Mouse (Mus musculus): ENCODE data around the gene Lsr. TPM values are rescaled to one million over a fixed set of nuclear protein-coding genes. Genes with fewer than 3 reads are reported as not detected.

The Lsr gene
- polyA plus RNA-seq, 1 experiment from 2014 or later = 10.2 TPM

- H3K9me3 ChIP-seq (ENCODE audit: control insufficient read depth, low read length) = no peaks in the 10 kb centered on the region
- H3K27ac ChIP-seq (ENCODE audit: low read depth, low read length) = peak overlapping the region; percentile 98
- peak overlapping the region; percentile 65 for H3K4me2 ChIP-seq (ENCODE audit: low read depth, low read length)
- H3K36me3 ChIP-seq (ENCODE audit: control insufficient read depth, insufficient read depth, low read length) = peaks cover 15% of the 10 kb centered on the region
- peak overlapping the region; percentile 82 for H3K4me3 ChIP-seq (ENCODE audit: low read depth, low read length)
- WGBS = under 1% methylated on average over 43 of the region's 43 CpGs
- peaks cover 13% of the 10 kb centered on the region for H3K4me1 ChIP-seq (ENCODE audit: control insufficient read depth, insufficient read depth, low read length)
- peak overlapping the region; percentile 99 for H3K9ac ChIP-seq (replicated peaks; ENCODE audit: low read depth, low read length)
- H3K27me3 ChIP-seq (ENCODE audit: control insufficient read depth, insufficient read depth, low read length) = no peaks in the 10 kb centered on the region
- peak; percentile 61 for ATAC-seq (ENCODE audit: low read depth)
Observed at GRCm38 (mm10) chr7:30957367-30957783, 15.9 kb downstream of the Lsr start.

- 1% methylated on average over 36 of the region's 82 CpGs for WGBS
- Histone ChIP-seq H3K4me3 (ENCODE audit: low read depth, low read length) (peak within 1 kb of the TSS; percentile 82), H3K27ac (ENCODE audit: low read depth, low read length) (peak within 1 kb of the TSS; percentile 98), H3K9me3 (ENCODE audit: control insufficient read depth, low read length) (no peaks in the 10 kb centered on the region), H3K4me1 (ENCODE audit: control insufficient read depth, insufficient read depth, low read length) (peaks cover 13% of the 10 kb centered on the region), H3K36me3 (ENCODE audit: control insufficient read depth, insufficient read depth, low read length) (peaks cover 20% of the 10 kb centered on the region), H3K4me2 (ENCODE audit: low read depth, low read length) (peak within 1 kb of the TSS; percentile 87), H3K9ac (replicated peaks; ENCODE audit: low read depth, low read length) (peak within 1 kb of the TSS; percentile 99), H3K27me3 (ENCODE audit: control insufficient read depth, insufficient read depth, low read length) (no peaks in the 10 kb centered on the region)
- peak; percentile 52 for ATAC-seq (ENCODE audit: low read depth)
Observed at GRCm38 (mm10) chr7:30956756-30957366, 16.4 kb downstream of the Lsr start, which contains the start of gene Usf2. TSS of gene Usf2 (minus strand) at chr7:30956803.

GRCm38 (mm10) chr7:30956357-30956751, 16.9 kb downstream of the Lsr start:
- peaks cover 13% of the 10 kb centered on the region for H3K4me1 ChIP-seq (ENCODE audit: control insufficient read depth, insufficient read depth, low read length)
- H3K4me2 ChIP-seq (ENCODE audit: low read depth, low read length) = peak overlapping the region; percentile 87
- H3K4me3 ChIP-seq (ENCODE audit: low read depth, low read length) = peak overlapping the region; percentile 82
- no peaks in the 10 kb centered on the region for H3K9me3 ChIP-seq (ENCODE audit: control insufficient read depth, low read length)
- H3K27ac ChIP-seq (ENCODE audit: low read depth, low read length) = peak overlapping the region; percentile 98
- H3K9ac ChIP-seq (replicated peaks; ENCODE audit: low read depth, low read length) = peak overlapping the region; percentile 99
- 0% methylated on average over 18 of the region's 49 CpGs for WGBS
- H3K27me3 ChIP-seq (ENCODE audit: control insufficient read depth, insufficient read depth, low read length) = no peaks in the 10 kb centered on the region
- H3K36me3 ChIP-seq (ENCODE audit: control insufficient read depth, insufficient read depth, low read length) = peaks cover 24% of the 10 kb centered on the region
- peak; percentile 48 for ATAC-seq (ENCODE audit: low read depth)

GRCm38 (mm10) chr7:30955584-30956356, 17.5 kb downstream of the Lsr start:
- WGBS = 1% methylated on average over 61 of the region's 64 CpGs
- peak overlapping the region; percentile 99 for H3K9ac ChIP-seq (replicated peaks; ENCODE audit: low read depth, low read length)

GRCm38 (mm10) chr7:30954971-30955520, 18.2 kb downstream of the Lsr start:
- Histone ChIP-seq H3K9me3 (ENCODE audit: control insufficient read depth, low read length) (no peaks in the 10 kb centered on the region), H3K36me3 (ENCODE audit: control insufficient read depth, insufficient read depth, low read length) (peaks cover 29% of the 10 kb centered on the region), H3K27ac (ENCODE audit: low read depth, low read length) (no peak overlapping the region), H3K9ac (replicated peaks; ENCODE audit: low read depth, low read length) (no peak overlapping the region), H3K4me2 (ENCODE audit: low read depth, low read length) (peak overlapping the region; percentile 87), H3K27me3 (ENCODE audit: control insufficient read depth, insufficient read depth, low read length) (no peaks in the 10 kb centered on the region), H3K4me1 (ENCODE audit: control insufficient read depth, insufficient read depth, low read length) (peaks cover 13% of the 10 kb centered on the region), H3K4me3 (ENCODE audit: low read depth, low read length) (peak overlapping the region; percentile 82)
- 69% methylated on average over 12 of the region's 12 CpGs for WGBS
- no peak for ATAC-seq (ENCODE audit: low read depth)

More at GRCm38 (mm10) chr7:30955584-30956356, 17.5 kb downstream of the Lsr start:
- Histone ChIP-seq H3K27ac (ENCODE audit: low read depth, low read length) (peak overlapping the region; percentile 98), H3K4me3 (ENCODE audit: low read depth, low read length) (peak overlapping the region; percentile 82), H3K4me1 (ENCODE audit: control insufficient read depth, insufficient read depth, low read length) (peaks cover 13% of the 10 kb centered on the region), H3K9me3 (ENCODE audit: control insufficient read depth, low read length) (no peaks in the 10 kb centered on the region), H3K27me3 (ENCODE audit: control insufficient read depth, insufficient read depth, low read length) (no peaks in the 10 kb centered on the region), H3K36me3 (ENCODE audit: control insufficient read depth, insufficient read depth, low read length) (peaks cover 24% of the 10 kb centered on the region), H3K4me2 (ENCODE audit: low read depth, low read length) (peak overlapping the region; percentile 87)
- peak; percentile 70 for ATAC-seq (ENCODE audit: low read depth)

DNA sequence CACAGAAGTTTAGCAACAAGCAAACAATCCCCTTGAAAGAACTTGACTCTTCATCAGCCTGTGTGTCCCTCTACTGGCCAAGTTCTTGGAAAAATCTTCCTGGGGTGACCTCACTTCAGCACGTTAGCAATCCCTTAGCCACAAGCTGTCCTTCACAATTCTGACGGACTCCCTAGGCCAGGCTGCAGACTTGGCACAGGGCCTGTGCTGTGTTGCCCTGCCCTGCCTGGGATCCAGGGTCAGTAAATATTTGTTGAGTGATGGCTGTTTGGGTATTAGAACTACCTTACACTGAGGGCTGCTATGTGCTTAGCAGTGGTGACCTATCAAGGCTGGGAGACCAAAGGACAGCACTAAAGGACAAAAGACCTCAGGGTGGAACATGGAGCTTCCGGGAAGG, 19.2 kb downstream of the Lsr start:
- Histone ChIP-seq H3K9me3 (ENCODE audit: control insufficient read depth, low read length) (no peaks in the 10 kb centered on the region), H3K9ac (replicated peaks; ENCODE audit: low read depth, low read length) (no peak overlapping the region), H3K4me3 (ENCODE audit: low read depth, low read length) (no peak overlapping the region), H3K27ac (ENCODE audit: low read depth, low read length) (no peak overlapping the region), H3K27me3 (ENCODE audit: control insufficient read depth, insufficient read depth, low read length) (no peaks in the 10 kb centered on the region), H3K36me3 (ENCODE audit: control insufficient read depth, insufficient read depth, low read length) (peaks cover 34% of the 10 kb centered on the region), H3K4me1 (ENCODE audit: control insufficient read depth, insufficient read depth, low read length) (peaks cover 13% of the 10 kb centered on the region), H3K4me2 (ENCODE audit: low read depth, low read length) (no peak overlapping the region)
- no peak for ATAC-seq (ENCODE audit: low read depth)
- WGBS = 84% methylated on average over 3 of the region's 3 CpGs

GRCm38 (mm10) chr7:30953459-30953858, 19.8 kb downstream of the Lsr start:
- no peak for ATAC-seq (ENCODE audit: low read depth)
- peaks cover 13% of the 10 kb centered on the region for H3K4me1 ChIP-seq (ENCODE audit: control insufficient read depth, insufficient read depth, low read length)
- WGBS = 90% methylated on average over 6 of the region's 6 CpGs
- H3K9ac ChIP-seq (replicated peaks; ENCODE audit: low read depth, low read length) = no peak overlapping the region
- no peaks in the 10 kb centered on the region for H3K27me3 ChIP-seq (ENCODE audit: control insufficient read depth, insufficient read depth, low read length)
- no peak overlapping the region for H3K4me2 ChIP-seq (ENCODE audit: low read depth, low read length)
- H3K27ac ChIP-seq (ENCODE audit: low read depth, low read length) = no peak overlapping the region
- no peaks in the 10 kb centered on the region for H3K9me3 ChIP-seq (ENCODE audit: control insufficient read depth, low read length)
- H3K4me3 ChIP-seq (ENCODE audit: low read depth, low read length) = no peak overlapping the region
- H3K36me3 ChIP-seq (ENCODE audit: control insufficient read depth, insufficient read depth, low read length) = peaks cover 37% of the 10 kb centered on the region

DNA sequence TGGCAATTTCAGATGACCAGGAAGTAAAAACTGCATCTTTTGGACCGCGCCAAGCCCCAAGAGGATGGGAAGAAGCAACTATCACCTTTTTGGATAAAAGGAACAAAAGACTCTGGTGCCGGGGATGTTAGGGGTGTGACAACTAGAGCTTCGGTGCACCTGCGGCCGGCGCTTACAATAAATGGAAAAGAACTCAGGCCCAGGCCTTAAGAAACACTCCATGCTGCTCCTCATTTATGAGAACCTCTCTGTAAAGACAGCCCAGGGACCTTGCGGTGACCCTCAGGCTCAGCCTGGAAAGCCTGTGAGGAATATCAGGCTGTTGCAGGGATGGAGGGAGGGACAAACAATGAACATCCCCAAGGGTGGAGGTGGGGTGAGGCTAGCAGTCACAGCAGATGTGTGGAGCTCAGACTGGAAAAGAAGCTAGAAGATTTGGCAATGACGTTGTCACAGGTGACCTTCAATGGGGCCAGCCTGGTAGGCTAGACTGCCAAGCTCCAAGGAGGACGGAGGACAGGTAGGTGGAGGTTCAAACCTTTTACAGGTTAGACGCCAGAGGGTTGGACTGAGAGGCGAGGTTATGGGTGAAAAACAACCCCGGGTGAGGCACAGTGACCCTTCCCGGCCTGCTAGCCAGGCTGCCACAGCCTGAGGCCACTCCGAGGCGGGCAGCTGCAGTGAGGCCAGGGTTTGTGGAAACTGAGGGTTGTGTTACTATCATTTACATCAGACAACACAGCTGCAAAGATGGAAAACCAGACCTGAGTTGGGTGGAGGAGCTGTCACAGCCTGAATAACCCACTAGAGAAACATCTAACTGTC, 20.6 kb downstream of the Lsr start:
- Histone ChIP-seq H3K27ac (ENCODE audit: low read depth, low read length) (no peak overlapping the region), H3K9ac (replicated peaks; ENCODE audit: low read depth, low read length) (no peak overlapping the region), H3K36me3 (ENCODE audit: control insufficient read depth, insufficient read depth, low read length) (peaks cover 37% of the 10 kb centered on the region), H3K9me3 (ENCODE audit: control insufficient read depth, low read length) (no peaks in the 10 kb centered on the region), H3K4me1 (ENCODE audit: control insufficient read depth, insufficient read depth, low read length) (peaks cover 8% of the 10 kb centered on the region), H3K4me3 (ENCODE audit: low read depth, low read length) (no peak overlapping the region), H3K27me3 (ENCODE audit: control insufficient read depth, insufficient read depth, low read length) (no peaks in the 10 kb centered on the region), H3K4me2 (ENCODE audit: low read depth, low read length) (no peak overlapping the region)
- WGBS = 94% methylated on average over 16 of the region's 16 CpGs
- no peak for ATAC-seq (ENCODE audit: low read depth)
